In the genomic region with DNA sequence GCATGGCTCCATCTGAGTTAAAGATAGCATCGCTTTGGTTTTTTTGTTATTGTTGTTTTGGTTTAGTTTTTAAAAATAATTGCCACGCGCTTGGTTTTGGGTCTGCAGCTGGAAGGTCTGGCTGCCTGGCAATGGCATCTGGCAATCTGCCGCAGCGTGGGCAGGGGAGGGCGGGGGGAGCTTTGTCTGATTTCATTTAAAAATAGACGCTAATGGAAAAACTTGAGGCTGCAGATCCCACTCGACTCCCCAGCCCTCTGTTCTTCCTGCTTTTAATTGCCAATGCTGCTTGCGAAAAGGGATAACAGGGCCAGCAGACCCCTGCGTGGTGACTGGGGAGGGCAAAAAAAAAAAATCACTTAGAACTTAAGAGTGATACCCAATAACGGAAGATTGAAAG, we compare ENCODE assay signal across 10 mouse cellular contexts.
DNase-seq lines count a peak whose midpoint lies in the region; ATAC-seq lines count a peak whose summit lies in the region.
"Had no signal": no experiment of that assay in that cellular context is flagged by ENCODE, and none has a peak within 500 bp of the region (broad histone marks: within the 10 kb centered on the region; RNA-seq: fewer than 3 reads in every experiment).

No protein-coding gene starts in this region.

- peak; percentile 34 to 65 for DNase-seq in adrenal gland, adult (ENCODE audit: inconsistent age in 2 of 2, low spot score in 1 of 2)
- DNase-seq in adrenal gland, adult 8-10 months: no peak
- DNase-seq in heart, adult 11 months: peak; percentile 65
- DNase-seq in heart, adult 8-10 months (ENCODE audit: low spot score): no peak
- peak; percentile 10 to 20 for DNase-seq in right cerebral cortex, adult 2 months (ENCODE audit: low spot score in 2 of 2)
- no peak for DNase-seq in right cerebral cortex, postnatal 36 days (ENCODE audit: low spot score in 2 of 2)
- DNase-seq in embryo, embryonic 10.5 days (ENCODE audit: low spot score): no peak
- DNase-seq: cerebellum, adult 11-12 months; kidney, postnatal 36 days had no signal

- ATAC-seq in megakaryocyte progenitor cell, adult 5-6 weeks (replicated peaks; ENCODE audit: poor library complexity): no peak

Comparison
In these comparisons a context has a peak if more than half of its experiments do, and no peak if none do; other contexts are left out.
1. DNase-seq: peak in adrenal gland, adult (2 of 2), heart, adult 11 months (single experiment) and right cerebral cortex, adult 2 months (2 of 2); none in adrenal gland, adult 8-10 months (single experiment), heart, adult 8-10 months (single experiment), right cerebral cortex, postnatal 36 days (0 of 2) and embryo, embryonic 10.5 days (single experiment).